Mouse (Mus musculus): Measurements from ENCODE around the gene Vegfb.
A peak's percentile ranks its signal among the peaks of the same experiment; 100 is the strongest.
"Not testable (repeated sequence)": the region's sequence is repeated elsewhere in the genome, so short reads cannot be mapped to it uniquely, and the experiment has no call there.

The Vegfb gene

GRCm38 (mm10) chr19:6991166-6991565, 3.7 kb upstream of the Vegfb start:
- DNase-seq, result not testable (repeated sequence)

- DNase-seq, result no peak
Measured at GRCm38 (mm10) chr19:6990712-6991111, 3.3 kb upstream of the Vegfb start.

GRCm38 (mm10) chr19:6989251-6989650, 1.8 kb upstream of the Vegfb start:
- no peak for DNase-seq

GRCm38 (mm10) chr19:6987904-6988285, 444 bp upstream of the Vegfb start:
- no peak for DNase-seq

- no peak for DNase-seq
Measured at GRCm38 (mm10) chr19:6985951-6986708, 1.3 kb downstream of the Vegfb start.

GRCm38 (mm10) chr19:6985300-6985699, 2.2 kb downstream of the Vegfb start:
- DNase-seq, result no peak

GRCm38 (mm10) chr19:6983621-6984020, 3.8 kb downstream of the Vegfb start:
- DNase-seq, result no peak

- no peak for DNase-seq
Measured at GRCm38 (mm10) chr19:6981465-6981864, 6.0 kb downstream of the Vegfb start.

- DNase-seq, result peak; percentile 98
Measured at GRCm38 (mm10) chr19:6980381-6981093, 6.9 kb downstream of the Vegfb start, which contains the start of gene Fkbp2. Gene Fkbp2 (minus strand): TSS chr19:6980501.

GRCm38 (mm10) chr19:6979486-6980380, 7.7 kb downstream of the Vegfb start:
- peak; percentile 100 for DNase-seq

- peak; percentile 43 for DNase-seq
Measured at GRCm38 (mm10) chr19:6979001-6979479, 8.4 kb downstream of the Vegfb start.

- DNase-seq, result no peak
Measured at GRCm38 (mm10) chr19:6978639-6978974, 8.8 kb downstream of the Vegfb start.

GRCm38 (mm10) chr19:6977759-6978638, 9.5 kb downstream of the Vegfb start:
- no peak for DNase-seq

- peak; percentile 58 for DNase-seq
Measured at GRCm38 (mm10) chr19:6975537-6976521, 11.6 kb downstream of the Vegfb start, which contains the start of gene Plcb3. Gene Plcb3 (minus strand): TSS chr19:6976470.

- peak; percentile 77 for DNase-seq
Measured at GRCm38 (mm10) chr19:6974211-6975205, 12.9 kb downstream of the Vegfb start, which contains the start of gene Ppp1r14b. Gene Ppp1r14b (plus strand): TSS chr19:6974968.

- DNase-seq, result no peak
Measured at GRCm38 (mm10) chr19:6973581-6974190, 13.8 kb downstream of the Vegfb start.

GRCm38 (mm10) chr19:6972247-6972917, 15.1 kb downstream of the Vegfb start:
- DNase-seq, result no peak

GRCm38 (mm10) chr19:6971644-6972043, 15.8 kb downstream of the Vegfb start:
- DNase-seq, result no peak

Data from right cerebral cortex, postnatal 14 days (tissue).